Mouse (Mus musculus) lung, postnatal 0 days (tissue): ENCODE results near the gene Lrrc51.

ENCODE experiments used
- CTCF ChIP-seq: IDR thresholded peaks from 2 replicates; pipeline ENCODE4 v1.5.1; 2016; ENCODE audit warnings: antibody characterized with exemption, mild to moderate bottlenecking
- EP300 ChIP-seq: IDR thresholded peaks from 2 replicates; pipeline ENCODE4 v1.6.1; 2016; ENCODE audit warnings: antibody characterized with exemption, mild to moderate bottlenecking, control low read depth

- TF ChIP-seq CTCF, result no peak
- no peak for TF ChIP-seq EP300
These were observed 3.9 kb upstream of the Lrrc51 start for GRCm38 (mm10) chr7:101937569-101937968.
